Mouse (Mus musculus): ENCODE measurements around the gene Klf11.

DNA sequence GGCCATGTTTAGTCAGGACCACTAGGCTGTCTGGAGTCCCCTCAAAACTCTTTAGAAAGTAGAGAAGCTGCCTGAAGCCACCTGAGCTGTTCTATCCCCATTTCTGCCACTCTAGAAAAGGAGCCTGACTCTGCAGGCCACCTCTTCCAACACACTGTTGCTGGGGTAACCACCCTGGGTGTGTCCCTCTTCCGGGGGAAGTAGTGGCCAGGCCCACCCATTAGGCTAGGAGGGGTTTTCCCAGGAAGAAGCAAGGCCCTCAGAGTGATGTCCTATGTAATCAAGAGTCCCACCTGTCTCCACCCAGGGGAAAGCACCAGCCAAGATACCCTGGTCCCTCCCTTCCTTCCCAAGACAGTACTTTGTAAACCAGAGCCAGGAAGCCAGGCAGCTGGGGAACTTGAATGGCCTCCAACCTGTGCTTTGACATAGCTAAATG, 17.3 kb upstream of the Klf11 start:
- TF ChIP-seq CTCF (IDR thresholded peaks at IDR 0.05; ENCODE audit: borderline replicate concordance, extremely low read depth, insufficient read depth, insufficient read length) (no peak), POLR2A (IDR thresholded peaks at IDR 0.05; ENCODE audit: borderline replicate concordance, extremely low read depth, insufficient read depth, insufficient read length, poor library complexity, severe bottlenecking) (no peak)
